Mouse (Mus musculus): ENCODE measurements at regions not wholly inside any gene's neighbourhood (a gene's known extent, or its start where the extent isn't known, plus 50 kb on each side); places are given as distances from the start of the nearest gene placed in this dataset.
"Not testable (repeated sequence)": the region's sequence is repeated elsewhere in the genome, so short reads cannot be mapped to it uniquely, and the experiment has no call there.

DNA sequence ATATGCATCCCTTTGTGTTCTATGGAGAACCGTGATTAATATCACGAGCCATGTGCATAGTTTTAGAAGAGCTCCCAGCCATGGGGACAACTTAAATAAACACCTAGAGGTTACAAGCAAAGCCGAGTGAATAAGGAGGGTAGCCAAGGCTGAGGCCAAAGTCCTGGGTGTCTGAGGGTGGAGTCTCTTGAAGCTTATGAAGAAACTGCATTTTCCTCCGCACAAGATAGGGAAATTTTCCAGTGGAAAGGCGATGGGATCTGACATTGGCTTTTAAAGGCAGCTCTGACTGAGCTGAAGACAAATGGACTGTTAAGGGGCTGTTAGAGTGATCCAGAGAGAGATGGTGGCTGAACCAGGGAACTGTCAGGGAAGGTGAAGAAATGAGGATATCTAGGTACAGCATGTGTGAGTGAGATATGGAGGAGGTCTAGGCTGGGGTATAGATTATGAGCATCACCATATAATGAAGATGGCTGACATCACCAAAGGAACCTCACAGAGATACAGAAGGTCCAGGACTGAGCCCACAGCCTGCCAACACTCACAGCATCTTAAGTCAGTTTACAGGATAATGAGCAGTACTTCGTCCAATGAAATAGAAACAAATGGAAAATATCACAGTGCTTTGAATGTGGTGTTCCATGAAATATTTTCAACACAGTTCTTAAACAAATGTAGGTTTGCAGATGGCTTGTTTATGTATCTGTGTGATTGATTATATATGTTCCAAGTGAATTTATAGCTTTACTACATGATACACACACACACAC lies 153.7 kb upstream of the Tenm4 start:
- Histone ChIP-seq H3K27me3 (ENCODE audit: control insufficient read depth, insufficient read depth, low read length) (no peaks in the 10 kb centered on the region), H3K9me3 (ENCODE audit: control insufficient read depth, low read length) (no peaks in the 10 kb centered on the region), H3K4me2 (replicated peaks; ENCODE audit: low read depth, low read length) (no peak overlapping the region), H3K27ac (ENCODE audit: low read depth, low read length) (no peak overlapping the region), H3K4me1 (replicated peaks; ENCODE audit: control insufficient read depth, insufficient read depth, low read length) (no peaks in the 10 kb centered on the region), H3K9ac (ENCODE audit: low read depth, low read length) (no peak overlapping the region), H3K4me3 (ENCODE audit: low read depth, low read length) (no peak overlapping the region), H3K36me3 (ENCODE audit: control insufficient read depth, insufficient read depth, low read length) (no peaks in the 10 kb centered on the region)
- ATAC-seq (ENCODE audit: low FRiP score) = no peak
- DNase-seq (ENCODE audit: low spot score) = no peak
- WGBS = 87% methylated on average over 6 of the region's 6 CpGs

DNA sequence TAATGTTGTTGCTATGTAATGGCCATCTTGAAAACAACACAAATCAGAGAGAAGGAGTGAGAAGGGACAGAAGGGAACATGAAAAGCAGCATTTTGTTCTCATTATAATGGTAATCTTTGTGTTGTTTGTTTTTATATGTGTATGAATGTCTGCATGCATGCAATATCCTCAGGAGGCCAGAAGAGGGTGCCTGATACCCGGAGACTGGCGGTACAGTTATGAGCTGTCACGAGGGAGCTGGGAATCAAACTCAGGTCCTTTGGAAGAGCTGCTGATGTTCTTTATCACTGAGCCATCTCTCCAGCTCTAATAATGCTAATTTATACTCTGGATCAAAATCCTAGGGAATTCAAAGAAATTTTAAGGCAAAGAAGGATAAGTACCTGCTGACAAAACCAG lies 147.0 kb upstream of the Tenm4 start:
- no peaks in the 10 kb centered on the region for H3K4me1 ChIP-seq (replicated peaks; ENCODE audit: control insufficient read depth, insufficient read depth, low read length)
- no peak overlapping the region for H3K4me2 ChIP-seq (replicated peaks; ENCODE audit: low read depth, low read length)
- H3K4me3 ChIP-seq (ENCODE audit: low read depth, low read length) = no peak overlapping the region
- DNase-seq (ENCODE audit: low spot score) (no peak), ATAC-seq (ENCODE audit: low FRiP score) (no peak)
- no peaks in the 10 kb centered on the region for H3K9me3 ChIP-seq (ENCODE audit: control insufficient read depth, low read length)
- no peaks in the 10 kb centered on the region for H3K36me3 ChIP-seq (ENCODE audit: control insufficient read depth, insufficient read depth, low read length)
- no peaks in the 10 kb centered on the region for H3K27me3 ChIP-seq (ENCODE audit: control insufficient read depth, insufficient read depth, low read length)
- WGBS = 91% methylated on average over 3 of the region's 3 CpGs
- no peak overlapping the region for H3K27ac ChIP-seq (ENCODE audit: low read depth, low read length)
- H3K9ac ChIP-seq (ENCODE audit: low read depth, low read length) = no peak overlapping the region

DNA sequence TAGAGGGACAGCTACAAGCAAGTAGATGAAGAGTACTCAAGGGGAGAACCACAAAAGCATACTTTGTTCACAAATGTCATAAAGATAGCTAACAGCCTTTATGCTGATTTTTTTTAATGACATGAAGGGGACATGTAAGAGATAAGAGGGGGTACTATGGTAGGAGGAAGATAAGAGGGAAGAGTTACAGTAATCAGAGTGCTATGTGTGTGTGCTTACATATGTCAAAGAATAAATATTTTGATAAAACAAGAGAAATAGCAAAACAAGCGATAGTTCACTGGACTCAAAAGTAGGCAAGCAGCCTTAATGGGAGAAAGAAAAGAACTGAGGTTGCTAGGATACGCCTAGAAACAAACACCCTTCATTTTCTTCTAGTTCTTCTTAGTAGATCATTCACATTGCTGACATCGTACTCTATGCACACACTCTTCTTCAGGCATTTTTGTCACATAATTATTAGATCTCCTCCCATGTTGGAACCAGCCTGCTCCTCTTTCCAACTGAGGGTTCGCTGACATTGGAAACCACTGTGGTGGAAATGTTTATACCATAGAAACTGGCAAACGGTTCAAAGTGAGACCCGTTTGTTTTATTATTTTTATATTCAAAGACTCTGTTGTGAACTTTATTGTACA lies 144.1 kb upstream of the Tenm4 start:
- Histone ChIP-seq H3K36me3 (ENCODE audit: control insufficient read depth, insufficient read depth, low read length) (no peaks in the 10 kb centered on the region), H3K27me3 (ENCODE audit: control insufficient read depth, insufficient read depth, low read length) (no peaks in the 10 kb centered on the region), H3K27ac (ENCODE audit: low read depth, low read length) (no peak overlapping the region), H3K9ac (ENCODE audit: low read depth, low read length) (no peak overlapping the region), H3K4me1 (replicated peaks; ENCODE audit: control insufficient read depth, insufficient read depth, low read length) (no peaks in the 10 kb centered on the region), H3K9me3 (ENCODE audit: control insufficient read depth, low read length) (no peaks in the 10 kb centered on the region), H3K4me2 (replicated peaks; ENCODE audit: low read depth, low read length) (no peak overlapping the region), H3K4me3 (ENCODE audit: low read depth, low read length) (no peak overlapping the region)
- DNase-seq (ENCODE audit: low spot score) (no peak), ATAC-seq (ENCODE audit: low FRiP score) (no peak)
- WGBS = 83% methylated on average over 6 of the region's 6 CpGs

DNA sequence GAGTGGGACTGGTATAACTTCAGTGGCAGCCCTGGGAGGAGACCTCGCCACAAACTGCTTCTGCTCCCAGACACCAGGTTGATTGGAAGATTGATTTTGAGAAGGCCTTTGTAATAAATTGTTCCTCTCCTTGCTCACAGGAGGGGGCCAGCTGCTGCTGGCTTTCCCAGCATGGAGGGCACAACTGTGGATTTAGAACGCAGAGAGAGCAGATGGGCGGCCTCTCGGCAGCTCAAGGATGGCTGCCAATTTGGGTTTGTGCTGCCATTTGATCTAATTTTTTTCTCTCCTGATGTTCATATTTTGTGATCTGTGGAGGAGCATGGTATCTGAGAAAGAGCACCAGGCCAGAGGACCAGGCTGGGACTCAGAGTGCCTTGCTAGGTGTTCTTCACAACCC lies 137.4 kb upstream of the Tenm4 start:
- Histone ChIP-seq H3K27ac (ENCODE audit: low read depth, low read length) (no peak overlapping the region), H3K9me3 (ENCODE audit: control insufficient read depth, low read length) (no peaks in the 10 kb centered on the region), H3K4me2 (replicated peaks; ENCODE audit: low read depth, low read length) (no peak overlapping the region), H3K4me1 (replicated peaks; ENCODE audit: control insufficient read depth, insufficient read depth, low read length) (no peaks in the 10 kb centered on the region), H3K27me3 (ENCODE audit: control insufficient read depth, insufficient read depth, low read length) (no peaks in the 10 kb centered on the region), H3K36me3 (ENCODE audit: control insufficient read depth, insufficient read depth, low read length) (no peaks in the 10 kb centered on the region), H3K4me3 (ENCODE audit: low read depth, low read length) (no peak overlapping the region), H3K9ac (ENCODE audit: low read depth, low read length) (no peak overlapping the region)
- DNase-seq (ENCODE audit: low spot score) = no peak
- 78% methylated on average over 4 of the region's 4 CpGs for WGBS
- ATAC-seq (ENCODE audit: low FRiP score) = no peak

DNA sequence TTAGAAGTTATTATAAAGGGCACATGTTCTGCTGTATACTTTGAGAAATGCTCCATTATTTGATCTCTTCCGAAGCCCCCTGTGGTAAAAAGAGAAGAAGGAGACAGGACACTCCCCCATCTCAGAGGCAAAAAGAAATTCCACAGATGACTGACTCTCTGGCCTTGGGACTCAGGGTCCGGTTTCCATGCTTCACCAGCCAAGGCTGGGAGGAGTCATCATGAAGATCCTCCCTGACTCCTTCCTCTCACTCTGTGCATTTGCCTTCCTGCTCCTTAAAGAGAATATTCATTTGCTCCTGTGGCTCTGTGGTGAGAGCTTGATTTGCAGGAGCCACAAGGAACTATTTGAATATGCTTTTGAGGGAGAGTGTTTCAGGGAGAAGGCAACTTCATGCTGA lies 135.6 kb upstream of the Tenm4 start:
- Histone ChIP-seq H3K4me1 (replicated peaks; ENCODE audit: control insufficient read depth, insufficient read depth, low read length) (no peaks in the 10 kb centered on the region), H3K4me2 (replicated peaks; ENCODE audit: low read depth, low read length) (no peak overlapping the region), H3K4me3 (ENCODE audit: low read depth, low read length) (no peak overlapping the region), H3K27me3 (ENCODE audit: control insufficient read depth, insufficient read depth, low read length) (no peaks in the 10 kb centered on the region), H3K9me3 (ENCODE audit: control insufficient read depth, low read length) (no peaks in the 10 kb centered on the region), H3K9ac (ENCODE audit: low read depth, low read length) (no peak overlapping the region), H3K36me3 (ENCODE audit: control insufficient read depth, insufficient read depth, low read length) (no peaks in the 10 kb centered on the region), H3K27ac (ENCODE audit: low read depth, low read length) (no peak overlapping the region)
- DNase-seq (ENCODE audit: low spot score) (no peak), ATAC-seq (ENCODE audit: low FRiP score) (no peak)
- 52% methylated on average over 2 of the region's 2 CpGs for WGBS

DNA sequence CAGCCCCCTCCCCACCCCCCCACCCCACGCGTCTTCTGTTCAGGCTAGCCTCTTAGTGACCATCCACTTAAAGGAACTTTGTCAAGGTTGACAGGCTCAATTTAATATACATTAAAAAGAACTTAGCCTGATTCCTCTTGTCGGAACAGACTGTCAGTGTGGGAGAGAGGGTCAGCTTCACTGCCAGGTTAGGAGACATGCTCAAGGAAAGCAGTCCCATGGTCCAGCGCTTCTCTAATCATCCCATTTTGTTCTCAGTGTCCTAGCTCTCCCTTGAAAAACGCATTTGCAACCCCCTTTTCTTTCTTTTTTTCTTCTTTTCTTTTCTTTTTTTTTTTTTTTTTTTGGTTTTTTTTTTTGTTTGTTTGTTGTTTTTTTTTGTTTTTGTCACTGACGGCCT lies 131.4 kb upstream of the Tenm4 start:
- Histone ChIP-seq H3K27ac (ENCODE audit: low read depth, low read length) (no peak overlapping the region), H3K4me1 (replicated peaks; ENCODE audit: control insufficient read depth, insufficient read depth, low read length) (no peaks in the 10 kb centered on the region), H3K4me2 (replicated peaks; ENCODE audit: low read depth, low read length) (no peak overlapping the region), H3K36me3 (ENCODE audit: control insufficient read depth, insufficient read depth, low read length) (no peaks in the 10 kb centered on the region), H3K9ac (ENCODE audit: low read depth, low read length) (no peak overlapping the region), H3K27me3 (ENCODE audit: control insufficient read depth, insufficient read depth, low read length) (no peaks in the 10 kb centered on the region), H3K4me3 (ENCODE audit: low read depth, low read length) (no peak overlapping the region), H3K9me3 (ENCODE audit: control insufficient read depth, low read length) (no peaks in the 10 kb centered on the region)
- ATAC-seq (ENCODE audit: low FRiP score) (no peak), DNase-seq (ENCODE audit: low spot score) (no peak)
- 49% methylated on average over 6 of the region's 6 CpGs for WGBS

DNA sequence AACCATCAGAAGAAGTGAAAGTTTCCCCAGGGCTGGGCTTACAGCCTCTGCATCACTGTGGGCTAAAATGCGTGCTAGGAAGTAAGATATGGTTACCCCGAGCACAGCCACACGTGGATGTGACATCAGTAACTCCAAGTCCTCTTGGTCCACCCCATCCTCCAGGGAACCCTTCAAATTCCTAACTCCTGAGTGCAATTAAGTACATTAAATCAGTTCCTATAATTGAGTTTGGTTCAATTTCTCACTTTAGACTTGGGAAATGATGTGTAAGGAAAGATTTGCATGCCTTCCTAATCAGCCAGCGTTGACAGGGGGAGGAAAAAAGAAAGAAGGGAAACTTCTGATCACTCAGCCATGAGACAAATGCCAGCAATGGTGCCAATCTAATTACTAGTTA lies 129.2 kb upstream of the Tenm4 start:
- no peak overlapping the region for H3K9ac ChIP-seq (ENCODE audit: low read depth, low read length)
- 67% methylated on average over 4 of the region's 4 CpGs for WGBS
- DNase-seq (ENCODE audit: low spot score) = no peak

DNA sequence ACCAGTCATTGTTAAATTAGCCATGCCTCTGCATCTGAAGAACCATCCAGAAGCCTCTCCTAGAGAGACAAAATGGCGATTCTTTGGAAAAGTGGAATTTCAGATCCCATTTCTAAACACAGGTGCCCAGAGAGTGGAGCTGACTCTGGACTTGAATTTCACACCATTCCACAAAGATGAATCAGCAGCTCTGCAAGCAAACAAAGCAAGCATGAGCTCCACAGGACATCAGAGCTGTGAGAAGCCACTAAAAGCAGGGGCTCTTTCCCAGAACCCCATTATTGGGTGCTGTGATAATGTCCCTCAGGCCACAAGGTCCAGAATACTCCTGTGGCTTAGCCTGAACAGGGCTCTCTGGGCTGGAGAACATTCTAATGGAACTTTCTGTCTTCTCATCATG lies 119.4 kb upstream of the Tenm4 start:
- no peak overlapping the region for H3K4me3 ChIP-seq (ENCODE audit: low read depth, low read length)

More for the DNA sequence above, 129.2 kb upstream of the Tenm4 start:
- Histone ChIP-seq H3K36me3 (ENCODE audit: control insufficient read depth, insufficient read depth, low read length) (no peaks in the 10 kb centered on the region), H3K27ac (ENCODE audit: low read depth, low read length) (no peak overlapping the region), H3K27me3 (ENCODE audit: control insufficient read depth, insufficient read depth, low read length) (no peaks in the 10 kb centered on the region), H3K4me3 (ENCODE audit: low read depth, low read length) (no peak overlapping the region), H3K9me3 (ENCODE audit: control insufficient read depth, low read length) (no peaks in the 10 kb centered on the region), H3K4me1 (replicated peaks; ENCODE audit: control insufficient read depth, insufficient read depth, low read length) (no peaks in the 10 kb centered on the region), H3K4me2 (replicated peaks; ENCODE audit: low read depth, low read length) (no peak overlapping the region)
- no peak for ATAC-seq (ENCODE audit: low FRiP score)

DNA sequence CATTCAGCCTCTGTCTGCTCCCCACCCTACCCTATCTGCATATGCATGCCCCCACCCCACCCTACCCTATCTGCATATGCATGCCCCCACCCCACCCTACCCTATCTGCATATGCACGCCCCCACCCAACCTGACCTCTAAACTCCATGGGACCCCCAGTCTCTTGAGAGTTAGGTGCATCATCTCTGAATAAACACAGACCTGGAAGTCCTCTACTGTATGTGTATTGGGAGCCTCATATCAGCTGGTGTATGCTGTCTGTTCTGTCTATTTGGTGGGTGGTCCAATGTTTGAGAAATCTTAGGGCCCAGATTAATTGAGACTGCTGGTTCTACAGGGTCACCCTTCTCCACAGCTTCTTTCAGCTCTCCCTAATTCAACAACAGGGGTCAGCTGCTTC lies 109.4 kb upstream of the Tenm4 start:
- not testable (repeated sequence) for H3K27ac ChIP-seq (ENCODE audit: low read depth, low read length); ATAC-seq (ENCODE audit: low FRiP score); H3K9ac ChIP-seq (ENCODE audit: low read depth, low read length); H3K27me3 ChIP-seq (ENCODE audit: control insufficient read depth, insufficient read depth, low read length); H3K4me2 ChIP-seq (replicated peaks; ENCODE audit: low read depth, low read length); H3K4me3 ChIP-seq (ENCODE audit: low read depth, low read length); H3K36me3 ChIP-seq (ENCODE audit: control insufficient read depth, insufficient read depth, low read length); H3K9me3 ChIP-seq (ENCODE audit: control insufficient read depth, low read length); DNase-seq (ENCODE audit: low spot score); H3K4me1 ChIP-seq (replicated peaks; ENCODE audit: control insufficient read depth, insufficient read depth, low read length)
- WGBS = 60% methylated on average over 1 of the region's 1 CpGs

More for the DNA sequence above, 119.4 kb upstream of the Tenm4 start:
- Histone ChIP-seq H3K4me2 (replicated peaks; ENCODE audit: low read depth, low read length) (no peak overlapping the region), H3K36me3 (ENCODE audit: control insufficient read depth, insufficient read depth, low read length) (no peaks in the 10 kb centered on the region), H3K4me1 (replicated peaks; ENCODE audit: control insufficient read depth, insufficient read depth, low read length) (no peaks in the 10 kb centered on the region), H3K27me3 (ENCODE audit: control insufficient read depth, insufficient read depth, low read length) (no peaks in the 10 kb centered on the region), H3K27ac (ENCODE audit: low read depth, low read length) (no peak overlapping the region), H3K9ac (ENCODE audit: low read depth, low read length) (no peak overlapping the region), H3K9me3 (ENCODE audit: control insufficient read depth, low read length) (no peaks in the 10 kb centered on the region)
- ATAC-seq (ENCODE audit: low FRiP score) (no peak), DNase-seq (ENCODE audit: low spot score) (no peak)
- 86% methylated on average over 1 of the region's 1 CpGs for WGBS

Data from hindbrain, embryonic 11.5 days (tissue).